Mouse (Mus musculus) cerebellum, postnatal 36 days (tissue): ENCODE results near the gene Gatc.
"Not testable (repeated sequence)": the region's sequence is repeated elsewhere in the genome, so short reads cannot be mapped to it uniquely, and the experiment has no call there.

Source experiments
- DNase-seq, 2 experiments: peaks; one replicate each; pipeline ENCODE4 v3.0.0; 2021 to 2022; ENCODE audit warnings: mixed read lengths in 2 of 2

The Gatc gene

DNA sequence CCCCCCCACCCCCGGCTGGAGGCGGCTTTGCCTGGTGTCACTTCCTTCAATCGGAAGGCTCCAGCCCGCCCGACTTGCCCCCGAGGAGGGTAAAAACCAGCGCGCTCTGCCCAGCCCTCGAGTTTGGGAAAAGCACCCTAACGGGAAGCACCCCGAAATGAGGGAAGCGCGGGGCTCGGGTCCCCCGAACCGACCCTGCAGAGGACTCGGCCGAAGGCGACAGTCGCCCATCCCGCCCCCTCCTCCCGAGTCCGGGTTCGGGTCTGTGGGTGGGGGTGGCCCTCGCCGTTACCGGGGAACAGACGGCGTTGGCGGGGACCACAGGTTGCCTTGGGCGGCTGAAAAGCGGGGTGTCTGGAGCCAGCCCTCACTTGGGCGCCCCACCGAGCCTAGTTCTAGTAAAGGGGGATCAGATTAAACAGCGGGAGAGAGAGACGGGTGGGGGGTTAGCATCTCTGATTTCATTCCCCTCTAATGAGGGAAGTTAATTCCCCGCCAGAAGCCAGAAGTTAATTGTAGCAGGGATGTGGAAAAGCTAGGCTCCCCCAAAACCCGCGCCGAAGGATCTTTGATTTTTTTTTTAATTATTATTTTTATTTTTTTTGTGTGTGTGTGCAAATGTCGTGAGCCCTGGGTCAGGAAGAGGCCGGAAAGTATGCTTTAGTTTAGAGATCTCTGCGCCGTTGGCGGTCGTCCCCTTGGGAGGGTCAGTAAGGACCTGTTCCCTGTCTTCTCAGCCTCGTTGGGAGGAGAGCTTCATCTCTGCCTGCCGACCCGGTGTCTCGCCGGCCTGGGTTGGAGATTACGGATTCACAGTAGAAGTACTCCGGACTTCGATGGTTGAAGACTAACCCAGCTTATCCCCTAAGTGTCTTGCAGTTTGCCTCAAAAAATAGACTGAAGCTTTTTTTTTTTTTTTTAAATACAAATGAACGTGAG lies 13.1 kb downstream of the Gatc start:
- peak in 1 of 2 experiments; percentile 41 for DNase-seq

DNA sequence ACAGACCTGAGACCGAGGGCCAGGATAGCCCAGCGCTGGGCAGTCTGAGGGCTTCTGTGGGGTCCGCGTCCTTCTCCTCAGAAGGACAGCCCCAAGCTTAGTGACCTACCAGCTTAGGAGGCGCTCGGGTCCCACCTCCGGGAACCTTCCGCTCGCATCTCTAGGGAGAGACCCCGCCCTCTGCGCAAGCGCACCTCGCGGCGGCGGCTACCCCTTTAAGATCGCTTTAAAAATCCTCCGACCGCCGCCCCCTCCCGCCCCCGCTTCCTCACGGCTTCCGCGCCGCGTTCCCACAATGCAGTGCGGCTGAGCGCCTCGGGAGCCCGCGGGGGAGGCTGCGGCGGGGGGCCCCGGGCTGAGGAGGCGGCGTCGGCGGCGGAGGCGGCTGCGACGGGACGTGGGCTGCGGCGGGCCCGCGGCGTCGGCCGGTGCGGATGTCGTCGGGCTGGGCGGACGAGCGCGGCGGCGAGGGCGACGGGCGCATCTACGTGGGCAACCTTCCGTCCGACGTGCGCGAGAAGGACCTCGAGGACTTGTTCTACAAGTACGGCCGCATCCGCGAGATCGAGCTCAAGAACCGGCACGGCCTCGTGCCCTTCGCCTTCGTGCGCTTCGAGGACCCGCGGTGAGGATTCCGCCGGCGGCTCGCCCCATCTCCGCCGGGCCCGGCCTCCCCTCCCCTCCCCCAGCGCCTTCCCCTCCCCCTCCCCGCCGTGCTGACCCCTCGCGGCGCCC lies 13.9 kb downstream of the Gatc start, which contains the start of gene Srsf9:
Srsf9 (plus strand) TSS at position 303 of the 735 bp plus-strand sequence.
- peak; percentile 97 to 98 for DNase-seq

DNA sequence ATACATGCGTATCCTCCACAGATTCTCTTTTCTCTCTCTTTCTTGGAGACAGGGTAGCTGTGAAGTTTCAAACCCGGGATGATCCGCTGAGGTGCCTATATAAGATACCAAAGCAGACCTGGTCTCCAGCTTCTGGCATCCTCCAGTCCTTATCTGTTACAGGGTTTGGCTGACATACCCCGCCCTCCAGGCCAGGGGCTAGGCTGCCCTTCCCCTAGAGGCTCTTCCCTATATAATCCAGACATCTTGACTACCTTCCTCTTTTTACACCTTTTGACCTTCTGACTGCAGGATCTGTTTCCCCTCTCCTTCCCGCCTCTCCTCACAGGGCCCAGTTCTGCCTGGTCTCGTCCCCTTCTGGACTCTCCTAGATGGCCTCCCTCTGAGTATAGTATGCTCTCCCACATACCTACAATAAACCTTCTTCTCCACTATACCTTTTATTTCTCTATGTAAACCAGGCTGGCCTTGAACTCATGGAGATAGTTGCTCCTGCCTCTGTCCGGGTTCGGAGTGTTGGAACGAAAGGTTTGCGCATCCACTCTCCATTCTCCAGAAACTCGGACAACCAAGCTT lies 14.6 kb downstream of the Gatc start:
- DNase-seq = no peak

DNA sequence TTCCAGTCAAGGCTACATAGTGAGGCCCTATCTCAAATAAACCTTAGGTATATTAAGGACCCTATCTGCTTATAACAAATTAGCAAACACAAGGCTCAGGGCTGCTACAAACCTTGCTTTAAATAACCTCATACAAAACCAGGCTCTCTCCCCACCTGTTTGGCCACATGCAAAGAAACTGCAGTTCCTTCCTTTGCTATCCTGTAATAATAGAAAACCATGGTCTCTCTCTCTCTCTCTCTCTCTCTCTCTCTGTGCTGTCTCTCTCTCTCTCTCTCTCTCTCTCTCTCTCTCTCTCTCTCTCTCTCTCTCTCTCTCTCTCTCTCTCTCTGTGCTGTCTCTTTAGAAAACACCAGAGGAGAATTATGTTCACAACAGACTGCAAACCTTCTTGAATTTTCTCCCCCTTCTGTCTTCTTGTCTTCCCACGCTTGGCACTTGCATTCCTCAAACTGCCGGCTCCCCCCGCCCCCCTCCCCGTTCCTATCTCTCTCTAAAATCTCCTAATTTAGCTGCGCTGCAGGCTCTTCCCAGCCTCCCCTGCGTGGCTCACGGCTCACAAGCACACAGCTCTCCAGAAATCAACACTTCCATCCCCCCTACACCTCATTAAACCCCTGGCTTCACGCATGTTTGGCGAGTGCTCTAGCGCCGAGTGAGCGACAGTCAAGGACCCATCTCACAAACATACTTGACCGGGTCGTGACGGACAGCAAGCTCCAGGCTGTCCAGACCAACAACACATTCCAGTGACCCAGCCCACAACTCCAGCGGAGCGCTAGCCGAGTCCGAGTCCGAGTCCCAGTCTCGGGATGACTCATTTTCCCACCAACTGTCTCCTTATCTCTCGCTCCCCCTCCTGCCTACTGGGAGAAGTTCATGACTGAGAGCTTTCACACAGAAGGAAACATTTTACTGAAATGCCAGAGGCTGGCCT lies 21.7 kb downstream of the Gatc start:
- peak; percentile 72 to 80 for DNase-seq

DNA sequence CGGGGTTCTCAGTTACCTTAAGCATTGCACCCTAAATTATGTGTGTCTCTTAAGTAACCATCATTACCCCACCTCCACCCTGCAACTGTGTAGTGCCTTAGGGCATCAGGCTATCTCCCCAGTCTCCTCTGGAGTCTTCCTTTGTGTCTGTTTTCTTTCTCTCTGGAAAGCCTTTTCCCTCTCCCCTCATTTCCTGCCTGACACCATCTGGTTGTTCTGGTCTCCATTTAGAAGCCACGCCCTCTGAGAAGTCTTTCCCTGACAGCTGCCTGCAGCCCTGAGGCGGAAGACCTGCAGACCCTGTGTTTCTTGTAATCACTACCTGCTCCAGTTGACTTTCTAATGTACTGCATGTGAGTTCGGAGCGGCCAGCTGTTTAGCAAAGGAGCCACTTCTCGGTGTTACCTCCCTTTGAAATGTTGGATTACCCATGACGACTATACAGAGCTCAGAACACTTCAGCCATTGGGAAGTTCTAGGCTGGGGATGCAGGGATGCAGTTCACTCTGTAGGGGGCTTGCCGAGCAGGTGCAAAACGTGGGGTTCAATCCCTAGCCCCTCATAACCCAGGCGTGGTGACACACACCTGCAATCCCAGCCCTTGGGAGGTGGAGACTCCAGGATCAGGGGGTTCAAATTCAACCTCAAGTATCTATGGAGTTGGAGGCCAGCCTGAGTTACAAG lies 23.2 kb downstream of the Gatc start:
- no peak for DNase-seq

DNA sequence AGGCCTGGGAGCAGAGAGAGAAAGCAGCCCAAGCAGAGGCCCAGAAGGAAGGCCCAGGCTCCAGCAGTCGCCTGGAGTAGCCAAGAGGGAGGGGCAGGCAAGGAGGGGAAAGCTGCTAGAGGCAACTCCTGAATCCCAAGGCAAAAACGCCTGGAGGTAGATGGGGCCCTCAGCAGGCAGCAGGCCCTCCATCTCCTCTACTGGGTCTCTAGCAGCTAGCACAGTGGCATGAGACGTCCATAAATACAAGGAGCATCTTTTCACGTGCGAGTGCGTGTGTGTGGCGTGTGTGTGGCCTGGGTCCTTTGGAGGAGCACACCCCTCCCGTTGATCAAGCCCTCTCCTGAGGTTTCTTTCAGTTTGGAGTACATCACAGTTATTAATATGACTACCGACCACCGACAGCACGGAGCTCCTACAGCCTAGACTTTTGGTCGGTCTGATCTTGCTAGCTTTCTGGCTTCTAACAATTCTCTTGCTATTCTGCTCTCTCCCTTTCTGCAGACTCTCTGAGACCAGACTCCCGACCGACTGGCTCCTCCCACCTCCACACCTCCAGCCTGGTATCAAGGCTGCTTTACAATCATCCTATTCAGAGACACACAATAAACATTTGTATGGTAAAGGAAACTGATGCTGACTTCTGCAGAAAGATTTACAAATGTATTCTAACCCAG lies 23.9 kb downstream of the Gatc start:
- no peak for DNase-seq

DNA sequence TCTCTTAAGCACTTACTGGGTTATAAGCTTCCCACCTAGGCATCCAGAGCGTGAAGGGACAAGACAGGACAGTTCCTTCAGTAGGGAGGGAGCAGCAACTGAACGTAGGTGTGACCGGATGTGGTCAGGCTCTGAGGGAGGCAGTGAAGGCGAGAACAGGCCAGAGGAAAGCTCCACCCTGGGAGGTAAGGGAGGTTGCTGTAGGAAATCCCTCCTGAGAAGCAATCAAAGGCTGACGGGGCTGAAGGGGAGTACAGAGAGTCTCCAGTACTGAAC lies 27.4 kb downstream of the Gatc start:
- DNase-seq = no peak

DNA sequence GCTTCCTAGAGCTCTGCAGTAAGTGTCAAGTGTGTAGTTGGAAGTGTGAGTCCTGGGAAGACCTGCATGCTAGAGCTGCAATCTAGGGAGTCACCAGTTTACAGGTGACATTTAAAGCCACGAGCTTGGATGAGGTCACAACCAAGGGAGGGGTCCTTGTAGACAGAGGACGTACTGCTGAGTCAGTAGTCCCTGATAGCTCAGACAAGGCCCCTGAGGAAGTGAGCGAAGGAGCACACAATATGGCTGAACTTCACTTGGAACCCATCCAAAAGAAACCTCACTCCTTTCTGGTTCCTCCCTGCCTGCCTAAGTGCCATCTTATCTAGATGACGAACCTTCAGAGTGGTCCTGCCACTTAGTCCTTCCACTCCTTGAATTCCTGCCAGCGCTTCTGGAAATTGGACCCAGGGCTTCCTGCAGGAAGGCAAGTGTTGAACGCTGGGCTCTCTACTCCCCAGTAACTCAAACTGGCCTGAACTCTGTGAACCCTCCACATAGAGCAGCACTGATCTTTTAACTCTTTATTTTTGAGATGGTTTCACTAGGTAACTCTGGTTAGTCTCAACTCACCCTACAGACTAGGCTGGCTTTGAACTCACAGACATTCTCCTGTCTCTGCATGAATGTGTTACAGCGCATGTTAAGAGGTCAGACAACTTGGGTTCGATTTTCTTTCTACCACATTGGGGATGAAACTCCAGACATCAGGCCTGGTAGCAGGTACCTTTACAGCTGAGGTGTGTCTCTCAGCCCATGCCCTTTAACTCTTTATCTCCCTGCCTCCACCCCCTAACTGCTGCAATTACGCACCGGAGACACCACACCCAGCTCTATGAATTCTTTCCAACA lies 27.9 kb downstream of the Gatc start:
- no peak for DNase-seq

DNA sequence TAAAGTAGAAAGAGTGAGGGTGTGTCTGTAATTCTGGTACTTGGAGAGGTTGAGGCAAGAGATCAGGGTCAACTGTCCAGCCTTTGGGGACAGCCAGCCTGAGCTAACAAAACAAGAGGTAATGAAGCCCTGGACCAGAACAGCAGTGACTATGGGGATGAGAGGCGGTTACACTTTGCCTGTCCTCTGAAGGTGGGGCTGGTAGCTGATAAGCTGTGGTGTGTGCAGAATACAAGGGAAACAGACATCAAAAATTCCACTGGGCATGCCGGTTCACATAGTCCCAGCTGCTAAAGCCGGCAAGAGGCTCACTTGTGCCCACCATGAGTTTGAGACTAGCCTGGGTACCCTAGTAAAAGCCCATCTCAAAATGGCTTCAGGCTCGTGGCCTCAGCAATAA lies 28.6 kb downstream of the Gatc start:
- no peak for DNase-seq

DNA sequence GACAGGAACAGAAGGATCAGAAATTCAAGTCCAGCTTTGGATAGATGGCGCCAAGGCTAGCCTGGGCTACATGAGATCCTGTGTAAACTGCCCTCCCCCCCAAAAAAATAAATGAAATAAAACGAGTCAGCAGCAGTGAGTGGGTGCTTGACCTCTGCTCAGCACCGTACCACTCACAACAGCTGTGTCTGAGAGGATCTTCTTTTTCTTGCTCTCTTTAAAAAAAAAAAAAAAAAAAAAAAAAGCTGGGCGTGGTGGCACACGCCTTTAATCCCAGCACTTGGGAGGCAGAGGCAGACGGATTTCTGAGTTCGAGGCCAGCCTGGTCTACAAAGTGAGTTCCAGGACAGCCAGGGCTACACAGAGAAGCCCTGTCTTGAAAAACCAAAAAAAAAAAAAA lies 38.8 kb downstream of the Gatc start:
- not testable (repeated sequence) for DNase-seq

DNA sequence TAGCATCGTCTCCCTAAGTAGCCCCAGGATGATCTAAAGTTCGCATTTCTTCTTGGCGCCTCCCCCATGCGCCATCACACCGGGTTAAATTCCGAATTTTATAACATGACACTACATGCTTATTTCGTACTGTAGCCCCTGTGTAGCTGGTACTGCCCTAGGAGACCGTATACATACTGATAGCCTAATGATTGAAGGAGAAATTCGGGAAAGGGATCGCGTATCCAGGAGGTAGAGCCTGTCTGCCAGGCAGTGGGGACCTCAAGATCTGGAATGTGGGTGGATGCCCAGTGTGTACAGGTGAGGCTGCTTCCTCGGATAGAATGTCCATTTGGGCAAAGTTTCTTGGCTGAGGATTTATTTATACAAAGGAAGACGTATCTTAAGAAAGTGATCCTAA lies 39.4 kb downstream of the Gatc start:
- DNase-seq = no peak

DNA sequence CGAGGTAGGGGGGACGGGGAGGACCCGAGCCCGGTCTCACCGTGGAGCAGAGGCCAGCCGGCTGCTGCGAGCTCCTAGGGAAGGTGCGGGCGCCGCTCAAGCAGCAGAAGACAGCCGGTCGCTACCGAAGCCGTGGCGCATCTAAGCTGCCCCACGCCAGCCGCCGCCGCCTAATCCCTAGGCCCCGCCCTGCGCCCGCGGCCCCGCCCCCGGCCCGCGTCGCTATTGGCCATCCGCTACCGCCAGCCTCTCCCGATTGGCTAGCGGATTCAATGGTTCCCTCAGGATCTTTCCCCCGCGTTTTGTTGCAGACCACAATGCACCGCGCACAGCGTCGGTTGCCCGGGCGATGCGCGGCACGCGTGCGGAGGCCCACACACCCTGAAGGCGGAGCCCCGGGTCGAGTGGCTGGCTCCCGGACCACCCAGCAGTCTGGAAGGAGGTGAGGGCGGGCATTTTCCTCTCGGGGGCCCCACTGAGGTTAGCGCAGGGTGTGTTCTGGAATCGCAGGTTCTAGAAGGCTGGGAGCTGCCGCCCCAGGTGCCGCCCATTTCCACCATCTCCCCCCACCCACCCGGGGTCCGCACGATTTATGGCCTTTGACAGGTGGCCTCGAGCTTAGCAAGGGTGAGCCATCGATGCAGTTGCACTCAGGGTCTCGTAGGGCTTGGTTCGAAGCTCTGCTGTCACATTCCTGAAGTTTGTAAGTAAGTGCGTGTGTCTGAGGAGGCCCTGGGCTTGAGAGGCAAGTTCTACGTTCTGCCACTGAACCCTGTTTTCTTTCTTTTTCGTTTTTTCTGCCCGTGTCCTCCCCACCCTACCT lies 40.0 kb downstream of the Gatc start, which contains the start of gene Dynll1:
Dynll1 (minus strand) TSS at position 208 of the 823 bp plus-strand sequence.
- peak; percentile 99 to 100 for DNase-seq

DNA sequence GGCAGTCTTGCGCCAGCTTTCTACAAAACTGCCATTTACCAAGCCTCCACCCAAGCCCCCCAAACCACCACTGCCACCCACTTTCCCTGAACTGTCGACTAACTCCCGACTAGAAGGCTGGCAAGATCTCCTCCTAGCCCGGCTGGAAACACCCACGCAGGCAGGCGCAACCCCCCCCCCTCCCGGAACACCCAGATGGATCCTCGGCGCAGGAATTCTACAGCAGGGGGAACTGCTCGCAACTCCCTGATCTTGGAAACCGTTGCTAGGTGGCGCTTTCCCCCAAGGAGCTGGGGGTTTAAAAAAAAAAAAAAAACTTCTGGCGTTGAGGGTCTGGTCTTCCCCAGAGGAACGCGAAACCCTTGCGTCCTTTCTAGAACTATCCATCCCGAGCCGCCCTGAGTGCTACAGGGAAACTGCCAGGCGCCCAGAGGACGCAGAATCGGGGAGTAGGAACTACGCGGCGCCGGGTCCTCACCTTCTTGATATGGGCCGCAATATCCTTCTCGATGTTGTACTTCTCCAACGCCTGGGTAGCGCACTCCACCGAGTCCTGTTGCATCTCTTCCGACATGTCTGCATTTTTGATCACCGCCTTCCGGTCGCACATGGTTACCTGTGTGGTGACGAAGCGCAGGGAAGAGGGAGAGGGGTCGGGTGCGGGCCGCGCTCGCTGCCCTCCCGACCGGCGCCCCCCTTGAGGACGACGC lies 40.8 kb downstream of the Gatc start:
- peak; percentile 52 to 55 for DNase-seq

DNA sequence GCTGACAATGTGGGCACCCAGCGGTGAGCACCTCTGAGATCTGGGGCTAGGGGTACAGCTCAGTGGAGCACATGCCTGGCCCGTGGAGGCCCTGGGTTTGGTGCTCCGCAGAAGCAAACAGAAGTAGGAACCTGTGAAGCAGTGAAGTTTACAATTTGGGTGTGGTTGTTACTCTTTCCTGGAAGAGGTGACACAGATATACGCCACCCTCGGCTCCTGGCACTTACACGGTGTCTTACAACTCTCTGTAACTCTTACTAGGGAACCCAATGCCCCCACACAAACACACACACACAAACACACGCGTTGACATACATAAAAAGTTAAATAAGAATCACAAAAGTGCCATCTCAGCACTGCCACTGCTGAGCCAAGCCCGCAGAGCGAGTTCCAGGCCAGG lies 44.6 kb downstream of the Gatc start:
- no peak for DNase-seq

DNA sequence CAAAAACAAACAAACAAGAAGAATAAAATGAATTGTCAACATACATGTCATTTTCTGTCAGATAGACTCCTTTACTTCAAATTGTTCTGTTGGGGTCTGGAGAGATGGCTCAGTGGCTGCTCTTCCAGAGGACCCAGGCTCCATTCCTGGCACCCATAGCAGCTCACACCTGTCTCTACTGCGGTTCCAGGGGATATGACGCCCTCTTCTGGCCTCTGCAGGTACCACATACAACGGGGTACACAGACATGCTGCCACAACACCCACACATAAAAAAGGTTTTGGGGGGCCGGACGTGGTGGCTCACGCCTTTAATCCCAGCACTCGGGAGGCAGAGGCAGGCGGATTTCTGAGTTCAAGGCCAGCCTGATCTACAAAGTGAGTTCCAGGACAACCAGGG lies 46.8 kb downstream of the Gatc start:
- no peak for DNase-seq

DNA sequence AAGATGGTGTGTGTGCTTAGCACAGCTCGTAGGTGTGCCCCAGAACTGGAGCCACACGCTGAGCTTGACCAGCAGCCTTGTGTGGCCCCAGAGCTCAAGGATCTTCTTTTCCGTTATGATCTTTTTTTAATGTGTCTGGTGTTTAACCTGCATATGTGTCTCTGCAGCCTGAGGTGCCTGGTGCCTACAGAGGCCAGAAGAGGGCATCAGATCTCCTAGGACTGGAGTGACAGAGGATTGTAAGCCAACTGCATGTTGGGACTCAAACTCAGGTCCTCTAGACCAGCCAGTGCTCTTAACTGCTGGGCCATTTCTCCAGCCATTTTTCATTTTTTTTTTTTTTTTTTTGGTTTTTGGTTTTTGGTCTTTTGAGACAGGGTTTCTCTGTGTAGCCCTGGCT lies 56.2 kb downstream of the Gatc start:
- DNase-seq = no peak
